Mouse (Mus musculus) E14TG2a.4 (cell line): ENCODE measurements around the gene Sbno2.

Experiments used
- CTCF ChIP-seq: conservative IDR thresholded peaks from 2 replicates; pipeline ENCODE4 v1.5.1; 2014; ENCODE audit warnings: low read length
- POU5F1 ChIP-seq: IDR thresholded peaks from 2 replicates; pipeline ENCODE4 v1.6.1; 2014; ENCODE audit warnings: low read length, borderline replicate concordance

DNA sequence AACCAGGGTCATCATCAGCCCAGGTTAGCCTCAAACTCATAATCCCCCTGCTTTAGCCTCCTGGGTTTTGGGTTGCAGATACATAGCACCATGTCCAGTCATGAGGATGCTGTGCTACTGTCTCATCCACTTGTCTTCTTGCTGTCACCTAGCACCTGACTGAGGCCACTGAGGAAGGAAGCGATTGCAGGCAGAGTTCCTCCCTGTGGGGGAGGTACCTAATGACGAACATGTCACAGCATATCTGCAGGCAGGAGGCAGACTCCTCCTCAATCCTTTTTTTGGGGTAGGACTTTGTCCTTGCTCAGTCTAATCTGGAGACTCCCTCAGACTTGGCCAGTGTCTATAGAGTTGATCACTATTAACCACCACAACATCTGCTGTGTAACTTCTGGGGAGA is 16.3 kb upstream of the Sbno2 start:
- TF ChIP-seq CTCF, result no peak
- no peak for TF ChIP-seq POU5F1
